Mouse (Mus musculus) lung, embryonic 14.5 days (tissue): ENCODE data around the gene Dclk1. TPM values are rescaled to one million over a fixed set of nuclear protein-coding genes. Genes with fewer than 3 reads are reported as not detected.
A peak's percentile ranks its signal among the peaks of the same experiment; 100 is the strongest.

Source experiments
- ATAC-seq: fragments of 200-750 bp; cut with Nextera tagmentation; 2 replicates; pipeline ENCODE4 v1.8.0; 2017; ENCODE audit warnings: mild to moderate bottlenecking, moderate TSS enrichment, moderate library complexity; ENCODE audit not compliant: insufficient read depth
- DNase-seq: peaks from one replicate; pipeline ENCODE4 v3.0.0-alpha.2; 2015
- H3K27ac ChIP-seq: fragments of 300-500 bp; sonication (generic); 2 replicates; pipeline ENCODE4 v1.5.1; 2014; ENCODE audit warnings: low read depth, mild to moderate bottlenecking, moderate library complexity
- H3K27me3 ChIP-seq: fragments of 300-500 bp; sonication (generic); 2 replicates; pipeline ENCODE4 v1.6.1; 2014; ENCODE audit warnings: low read length, control low read depth; ENCODE audit not compliant: insufficient read depth
- H3K36me3 ChIP-seq: fragments of 300-500 bp; sonication (generic); 2 replicates; pipeline ENCODE4 v1.6.1; 2014; ENCODE audit warnings: control low read depth; ENCODE audit not compliant: insufficient read depth
- H3K4me1 ChIP-seq: fragments of 300-500 bp; sonication (generic); 2 replicates; pipeline ENCODE4 v1.6.1; 2014; ENCODE audit warnings: antibody characterized with exemption, control low read depth; ENCODE audit not compliant: insufficient read depth
- H3K4me2 ChIP-seq: fragments of 300-500 bp; sonication (generic); 2 replicates; pipeline ENCODE4 v1.6.1; 2014; ENCODE audit warnings: mild to moderate bottlenecking
- H3K4me3 ChIP-seq: fragments of 300-500 bp; sonication (generic); 2 replicates; pipeline ENCODE4 v1.5.1; 2014; ENCODE audit warnings: low read depth, low read length
- H3K9ac ChIP-seq: fragments of 300-500 bp; sonication (generic); 2 replicates; pipeline ENCODE4 v1.6.1; 2014
- H3K9me3 ChIP-seq: fragments of 300-500 bp; sonication (generic); 2 replicates; pipeline ENCODE4 v1.6.1; 2016; ENCODE audit warnings: low read depth, low read length, control low read depth
- CTCF ChIP-seq: IDR thresholded peaks from 2 replicates; pipeline ENCODE4 v1.5.1; 2016; ENCODE audit warnings: antibody characterized with exemption, low read depth
- WGBS: fragments of 180-500 bp; shearing (Covaris S2); extraction: QIAGEN DNeasy Blood & Tissue Kit; methylation state at CpG from one replicate; pipeline ENCODE4 v1.1.7; 2014; 5-methylcytosine and 5-hydroxymethylcytosine counted together
- polyA plus RNA-seq: library from polyadenylated mRNA; unstranded; fragments of >200 nt; fragmentation: Nextera tagmentation; extraction: Ambion mirVana; gene quantifications from 2 replicates; pipeline ENCODE4 v1.2.1, GENCODE M21; 2014

Dclk1 gene
- polyA plus RNA-seq, 1 experiment from 2014 or later, result 11.3 TPM

GRCm38 (mm10) chr3:55465785-55466184, 223.6 kb downstream of the Dclk1 start:
- Histone ChIP-seq H3K36me3 (no peaks in the 10 kb centered on the region), H3K4me3 (no peak overlapping the region), H3K27ac (no peak overlapping the region), H3K9ac (no peak overlapping the region), H3K27me3 (no peaks in the 10 kb centered on the region), H3K9me3 (no peaks in the 10 kb centered on the region), H3K4me2 (no peak overlapping the region), H3K4me1 (no peaks in the 10 kb centered on the region; the same call in 1 of the 2 replicates)
- no peak for DNase-seq
- WGBS, result 73% methylated on average over 8 of the region's 8 CpGs
- no peak for TF ChIP-seq CTCF
- ATAC-seq, result no peak

GRCm38 (mm10) chr3:55466348-55466747, 224.2 kb downstream of the Dclk1 start:
- no peak overlapping the region for H3K4me2 ChIP-seq
- no peaks in the 10 kb centered on the region for H3K27me3 ChIP-seq
- no peaks in the 10 kb centered on the region; the same call in 1 of the 2 replicates for H3K4me1 ChIP-seq
- no peak for ATAC-seq
- no peak overlapping the region for H3K27ac ChIP-seq
- no peak for TF ChIP-seq CTCF
- WGBS, result 73% methylated on average over 9 of the region's 9 CpGs
- H3K9me3 ChIP-seq, result no peaks in the 10 kb centered on the region
- H3K36me3 ChIP-seq, result no peaks in the 10 kb centered on the region
- H3K4me3 ChIP-seq, result no peak overlapping the region
- H3K9ac ChIP-seq, result no peak overlapping the region
- no peak for DNase-seq

GRCm38 (mm10) chr3:55472110-55472509, 229.9 kb downstream of the Dclk1 start, which contains the start of gene Gm21954:
TSS of gene Gm21954 (minus strand) at chr3:55472210.
- DNase-seq (no peak), ATAC-seq (no peak)
- no peak within 1 kb of the TSS for H3K27ac ChIP-seq
- WGBS, result 87% methylated on average over 2 of the region's 2 CpGs
- no peak within 1 kb of the TSS for H3K4me3 ChIP-seq
- no peaks in the 10 kb centered on the region for H3K27me3 ChIP-seq
- H3K9ac ChIP-seq, result no peak within 1 kb of the TSS
- no peaks in the 10 kb centered on the region for H3K9me3 ChIP-seq
- no peaks in the 10 kb centered on the region for H3K4me1 ChIP-seq
- no peak for TF ChIP-seq CTCF
- no peak within 1 kb of the TSS for H3K4me2 ChIP-seq
- no peaks in the 10 kb centered on the region for H3K36me3 ChIP-seq

GRCm38 (mm10) chr3:55473146-55473545, 231.0 kb downstream of the Dclk1 start:
- H3K9ac ChIP-seq, result no peak overlapping the region
- no peaks in the 10 kb centered on the region for H3K36me3 ChIP-seq
- no peaks in the 10 kb centered on the region for H3K4me1 ChIP-seq
- H3K27ac ChIP-seq, result no peak overlapping the region
- 60% methylated on average over 6 of the region's 6 CpGs for WGBS
- ATAC-seq, result no peak
- H3K4me3 ChIP-seq, result no peak overlapping the region
- no peak for DNase-seq
- no peak overlapping the region for H3K4me2 ChIP-seq
- H3K27me3 ChIP-seq, result no peaks in the 10 kb centered on the region
- H3K9me3 ChIP-seq, result no peaks in the 10 kb centered on the region
- no peak for TF ChIP-seq CTCF

DNA sequence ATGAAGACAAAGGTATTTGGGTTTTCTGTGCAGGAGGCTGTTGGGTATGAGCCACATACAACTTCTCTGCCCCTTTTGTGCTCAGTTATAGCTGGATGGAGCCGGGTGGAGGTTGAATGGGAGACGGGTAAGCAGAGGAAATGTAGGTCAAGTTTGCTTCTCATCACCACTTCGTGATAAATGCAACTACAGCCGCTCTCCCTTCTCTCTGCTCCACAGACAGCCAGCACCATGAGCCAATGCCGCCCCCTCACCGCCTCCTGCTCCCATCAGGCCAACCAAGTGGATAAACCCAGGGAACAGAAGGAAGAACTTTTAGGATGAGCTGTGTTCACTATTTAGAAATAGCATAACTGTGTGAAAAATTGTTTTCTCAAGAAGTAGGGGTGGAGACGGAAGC, 234.5 kb downstream of the Dclk1 start:
- Histone ChIP-seq H3K4me2 (no peak overlapping the region), H3K4me1 (no peaks in the 10 kb centered on the region), H3K27me3 (no peaks in the 10 kb centered on the region), H3K9ac (no peak overlapping the region), H3K36me3 (no peaks in the 10 kb centered on the region), H3K9me3 (no peaks in the 10 kb centered on the region), H3K4me3 (no peak overlapping the region), H3K27ac (no peak overlapping the region)
- WGBS, result 80% methylated on average over 7 of the region's 7 CpGs
- DNase-seq (no peak), ATAC-seq (no peak)
- TF ChIP-seq CTCF, result no peak

GRCm38 (mm10) chr3:55479306-55479705, 237.1 kb downstream of the Dclk1 start:
- Histone ChIP-seq H3K36me3 (no peaks in the 10 kb centered on the region), H3K27ac (no peak overlapping the region), H3K9ac (no peak overlapping the region), H3K4me2 (no peak overlapping the region), H3K4me1 (no peaks in the 10 kb centered on the region), H3K9me3 (no peaks in the 10 kb centered on the region), H3K4me3 (no peak overlapping the region), H3K27me3 (no peaks in the 10 kb centered on the region)
- TF ChIP-seq CTCF, result no peak
- DNase-seq (no peak), ATAC-seq (no peak)
- WGBS, result 82% methylated on average over 4 of the region's 4 CpGs

DNA sequence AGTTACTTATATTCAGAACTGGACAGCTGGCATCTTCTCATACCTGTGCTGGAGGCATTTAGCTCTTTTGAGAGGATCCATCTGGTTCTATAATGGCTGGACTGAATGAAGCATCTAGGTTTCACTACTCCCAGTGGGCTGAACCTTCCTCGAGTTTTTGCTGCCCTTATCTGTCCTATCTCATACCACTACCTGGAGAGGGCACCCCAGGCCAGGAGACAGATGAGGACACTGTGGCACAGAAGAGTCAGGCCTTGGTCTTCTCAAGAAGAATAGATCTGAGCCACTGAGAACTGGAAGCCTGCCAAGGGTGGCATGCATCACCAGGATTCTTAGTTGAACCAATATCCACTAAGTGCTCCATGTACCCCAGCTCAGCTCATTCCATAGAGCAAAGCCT, 239.0 kb downstream of the Dclk1 start:
- Histone ChIP-seq H3K27me3 (no peaks in the 10 kb centered on the region), H3K9ac (no peak overlapping the region), H3K4me2 (no peak overlapping the region), H3K9me3 (no peaks in the 10 kb centered on the region), H3K27ac (no peak overlapping the region), H3K4me1 (no peaks in the 10 kb centered on the region), H3K4me3 (no peak overlapping the region), H3K36me3 (no peaks in the 10 kb centered on the region)
- 54% methylated on average over 1 of the region's 1 CpGs for WGBS
- no peak for TF ChIP-seq CTCF
- ATAC-seq (no peak), DNase-seq (no peak)

GRCm38 (mm10) chr3:55483328-55483727, 241.2 kb downstream of the Dclk1 start:
- WGBS, result 34% methylated on average over 4 of the region's 4 CpGs
- Histone ChIP-seq H3K9me3 (no peaks in the 10 kb centered on the region), H3K36me3 (no peaks in the 10 kb centered on the region), H3K27ac (no peak overlapping the region), H3K4me2 (no peak overlapping the region), H3K4me3 (no peak overlapping the region), H3K27me3 (no peaks in the 10 kb centered on the region), H3K9ac (no peak overlapping the region), H3K4me1 (no peaks in the 10 kb centered on the region)
- no peak for TF ChIP-seq CTCF
- DNase-seq (peak; percentile 15), ATAC-seq (no peak)
